Mouse (Mus musculus) brain, embryonic 14.5 days (tissue): ENCODE measurements around the gene Ccnl1.

Experiments used
- CTCF ChIP-seq: fragments of 200-500 bp; IDR thresholded peaks from 2 replicates; pipeline ENCODE4 v1.5.1; 2012; ENCODE audit warnings: inconsistent platforms, mild to moderate bottlenecking, moderate library complexity, borderline replicate concordance; ENCODE audit not compliant: insufficient read depth, insufficient read length; ENCODE audit errors: extremely low read depth
- POLR2A ChIP-seq: fragments of 200-500 bp; IDR thresholded peaks from 2 replicates; pipeline ENCODE4 v1.6.1; 2012; ENCODE audit warnings: mild to moderate bottlenecking, inconsistent platforms, borderline replicate concordance; ENCODE audit not compliant: poor library complexity, insufficient read depth, insufficient read length, severe bottlenecking; ENCODE audit errors: extremely low read depth

DNA sequence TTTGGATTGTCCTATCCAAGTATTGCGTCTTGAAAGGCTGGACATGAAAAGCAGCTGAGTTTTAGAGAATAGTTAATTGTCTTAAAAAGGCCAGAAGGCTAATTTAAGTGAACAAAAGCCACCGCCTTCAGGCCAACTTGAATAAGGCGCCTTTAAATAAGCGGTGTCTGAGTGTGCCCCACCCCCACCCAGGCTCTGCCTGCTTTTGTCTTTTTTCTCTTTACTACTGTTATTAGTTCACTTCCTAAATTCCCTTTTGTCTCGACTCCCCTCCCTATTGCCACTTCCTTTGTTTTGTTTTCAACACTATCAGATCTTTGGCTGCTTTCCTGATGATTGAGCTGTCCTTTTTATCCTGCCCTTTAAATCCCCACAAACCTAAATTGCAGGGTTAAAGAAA, 17.3 kb upstream of the Ccnl1 start:
- TF ChIP-seq POLR2A (no peak), CTCF (no peak; the same call in 1 of the 2 replicates)
